Mouse (Mus musculus) splenic B cell, adult 2 months (primary cell): ENCODE measurements around the gene Togaram1.

Experiments used
- DNase-seq: peaks from one replicate; pipeline ENCODE4 v3.0.0-alpha.2; 2011; ENCODE audit warnings: low read depth, low spot score
- H3K27me3 ChIP-seq: 2 replicates; pipeline ENCODE4 v1.6.1; 2012; ENCODE audit warnings: mild to moderate bottlenecking, low read length, moderate library complexity, mixed read lengths; ENCODE audit not compliant: control insufficient read depth, poor library complexity, insufficient read depth, severe bottlenecking
- H3K36me3 ChIP-seq: 2 replicates; pipeline ENCODE4 v1.6.1; 2012; ENCODE audit warnings: mild to moderate bottlenecking, low read length, moderate library complexity, mixed read lengths; ENCODE audit not compliant: control insufficient read depth, poor library complexity, insufficient read depth, severe bottlenecking

Togaram1 gene

GRCm38 (mm10) chr12:65007725-65008124, 42.1 kb downstream of the Togaram1 start:
- peaks cover 10% of the 10 kb centered on the region; the same call in 1 of the 2 replicates for H3K36me3 ChIP-seq
- no peak for DNase-seq
- no peaks in the 10 kb centered on the region for H3K27me3 ChIP-seq

DNA sequence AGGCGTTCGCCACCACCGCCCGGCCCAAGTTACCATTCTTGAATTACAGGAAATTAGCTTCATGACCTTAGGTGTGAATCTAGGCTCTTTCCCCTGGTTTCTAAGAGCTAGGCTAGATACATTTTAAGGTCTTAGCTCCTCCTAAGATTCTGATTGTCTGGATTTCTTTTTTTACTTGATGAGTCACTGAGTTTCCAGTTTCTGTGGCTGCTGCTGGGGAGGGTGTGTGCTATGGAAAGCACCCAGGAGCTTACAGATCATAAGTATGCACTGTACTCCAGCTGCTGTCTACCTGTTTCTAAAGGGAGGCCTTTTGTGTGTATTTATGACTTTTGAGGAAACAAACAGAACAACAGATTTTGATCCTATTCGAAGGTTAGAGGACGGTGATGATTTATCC, 57.2 kb downstream of the Togaram1 start:
- Histone ChIP-seq H3K36me3 (no peaks in the 10 kb centered on the region), H3K27me3 (no peaks in the 10 kb centered on the region)
- DNase-seq, result no peak

DNA sequence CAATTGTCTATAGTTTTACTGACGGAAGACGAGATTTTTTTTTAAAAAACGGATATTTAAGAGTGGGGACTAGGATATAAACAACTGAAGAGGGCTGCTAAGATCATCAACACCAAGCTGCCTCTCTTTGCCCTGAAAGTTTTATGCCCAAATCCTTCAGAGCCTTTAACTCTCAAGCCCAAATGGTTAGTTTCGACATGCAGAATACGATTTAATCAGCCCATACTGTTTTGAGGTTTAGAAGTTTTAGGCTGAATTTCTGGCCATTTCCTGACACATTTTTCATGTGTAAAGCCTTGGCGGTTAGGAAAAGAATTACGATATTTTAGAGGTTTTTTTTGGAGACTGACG, 70.2 kb downstream of the Togaram1 start:
- no peaks in the 10 kb centered on the region for H3K27me3 ChIP-seq
- H3K36me3 ChIP-seq, result no peaks in the 10 kb centered on the region
- no peak for DNase-seq

- Histone ChIP-seq H3K36me3 (no peaks in the 10 kb centered on the region), H3K27me3 (no peaks in the 10 kb centered on the region)
- peak; percentile 94 for DNase-seq
Measured at GRCm38 (mm10) chr12:65036190-65036870, 70.7 kb downstream of the Togaram1 start, which contains the start of gene Prpf39. Gene Prpf39 (plus strand): TSS chr12:65036333.

- DNase-seq, result peak; percentile 27
- no peaks in the 10 kb centered on the region for H3K27me3 ChIP-seq
Measured at GRCm38 (mm10) chr12:65036892-65037545, 71.4 kb downstream of the Togaram1 start.

DNA sequence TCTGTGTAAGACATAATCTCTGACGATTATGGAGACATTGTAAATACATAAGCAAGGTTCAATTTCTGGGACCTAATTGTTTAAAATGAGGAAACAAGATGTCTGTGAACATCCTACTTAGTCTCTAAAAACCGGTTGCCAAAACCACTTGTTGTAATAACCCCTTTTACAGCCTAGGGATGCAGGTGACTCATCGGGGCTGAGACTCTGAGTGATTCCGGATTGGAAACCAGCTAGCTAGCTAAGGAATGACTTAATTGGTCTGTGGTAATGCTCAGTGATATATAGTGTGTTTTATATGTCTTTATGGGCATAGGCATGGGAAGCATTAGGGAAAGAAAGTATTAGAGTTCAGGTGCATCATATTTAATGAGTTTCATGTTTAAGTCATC, 71.9 kb downstream of the Togaram1 start:
- Histone ChIP-seq H3K36me3 (no peaks in the 10 kb centered on the region), H3K27me3 (no peaks in the 10 kb centered on the region)
- peak; percentile 22 for DNase-seq

More at GRCm38 (mm10) chr12:65036892-65037545, 71.4 kb downstream of the Togaram1 start:
- no peaks in the 10 kb centered on the region for H3K36me3 ChIP-seq

GRCm38 (mm10) chr12:65048799-65049198, 83.2 kb downstream of the Togaram1 start:
- peak; percentile 21 for DNase-seq

DNA sequence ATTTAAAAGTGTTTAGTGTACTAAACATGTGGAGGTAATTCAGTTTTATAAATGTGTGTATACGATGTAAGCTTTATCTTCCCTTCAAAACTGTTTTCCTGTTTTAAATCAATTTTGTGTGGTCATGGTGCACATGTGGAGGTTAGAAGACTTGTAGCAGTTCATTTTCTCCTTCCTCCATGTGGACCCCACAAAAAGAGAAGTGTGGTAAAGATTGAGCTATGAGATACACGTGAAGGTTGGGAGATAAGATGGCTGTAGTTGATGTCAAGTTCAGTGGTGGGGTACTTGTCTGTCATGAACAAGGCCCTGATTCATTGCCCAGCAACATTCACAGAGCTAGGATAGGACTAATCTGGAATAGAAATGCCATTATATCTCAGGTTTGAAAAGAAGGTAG, 92.6 kb downstream of the Togaram1 start:
- Histone ChIP-seq H3K27me3 (no peaks in the 10 kb centered on the region), H3K36me3 (peaks cover 11% of the 10 kb centered on the region)
- DNase-seq, result no peak

More at GRCm38 (mm10) chr12:65048799-65049198, 83.2 kb downstream of the Togaram1 start:
- H3K27me3 ChIP-seq, result no peaks in the 10 kb centered on the region
- H3K36me3 ChIP-seq, result 0 out of 2 replicates have a peak, but pooled peaks cover 8% of the 10 kb centered on the region

DNA sequence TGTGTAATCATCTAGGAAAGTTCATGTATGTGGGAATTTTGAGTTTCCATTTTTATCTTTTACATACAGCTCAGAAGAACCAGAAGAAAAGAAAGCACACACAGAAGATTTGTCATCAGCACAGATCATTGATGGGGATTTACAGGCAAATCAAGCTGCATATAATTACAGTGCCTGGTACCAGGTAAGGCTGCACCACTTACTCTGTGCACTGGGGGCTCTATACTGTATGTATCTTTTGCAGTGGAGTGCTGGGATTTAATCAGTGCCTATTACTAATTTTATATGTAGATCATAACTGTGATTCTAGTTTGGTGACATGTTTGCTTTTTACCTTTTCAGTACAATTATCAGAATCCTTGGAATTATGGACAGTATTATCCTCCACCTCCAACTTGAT, 95.5 kb downstream of the Togaram1 start:
- no peaks in the 10 kb centered on the region for H3K27me3 ChIP-seq
- DNase-seq, result no peak
- peaks cover 9% of the 10 kb centered on the region for H3K36me3 ChIP-seq

GRCm38 (mm10) chr12:65065241-65065640, 99.6 kb downstream of the Togaram1 start:
- H3K36me3 ChIP-seq, result peaks cover 2% of the 10 kb centered on the region; the same call in 1 of the 2 replicates
- no peaks in the 10 kb centered on the region for H3K27me3 ChIP-seq
- DNase-seq, result peak; percentile 59

- DNase-seq, result no peak
- no peaks in the 10 kb centered on the region for H3K27me3 ChIP-seq
- H3K36me3 ChIP-seq, result peaks cover 2% of the 10 kb centered on the region; the same call in 1 of the 2 replicates
Measured at GRCm38 (mm10) chr12:65066234-65066633, 100.6 kb downstream of the Togaram1 start.

DNA sequence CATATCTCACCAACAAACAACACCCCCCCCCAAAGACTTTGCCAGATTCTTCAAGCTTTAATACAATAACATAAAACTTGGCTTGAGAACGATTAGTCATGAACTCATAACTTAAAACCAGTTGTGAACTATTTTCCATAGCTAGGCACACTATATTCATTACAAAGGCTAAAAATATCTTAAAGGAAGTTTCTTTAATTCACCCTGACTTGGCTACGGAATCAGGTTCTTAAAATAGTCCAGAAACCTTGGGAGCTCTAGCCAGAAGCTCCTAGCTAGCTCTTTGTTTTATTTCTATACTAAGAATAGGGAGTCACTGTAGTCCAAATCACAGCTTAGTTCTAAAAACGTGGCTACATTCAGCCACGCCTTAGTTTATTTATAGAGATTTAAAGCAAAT, 102.8 kb downstream of the Togaram1 start:
- no peaks in the 10 kb centered on the region for H3K27me3 ChIP-seq
- H3K36me3 ChIP-seq, result peaks cover 2% of the 10 kb centered on the region; the same call in 1 of the 2 replicates
- DNase-seq, result no peak
